Mouse (Mus musculus): Measurements from ENCODE around the gene Tff2. TPM values are rescaled to one million over a fixed set of nuclear protein-coding genes. Genes with fewer than 3 reads are reported as not detected.

Tff2 gene
- polyA plus RNA-seq (2015; fragmentation: Nextera tagmentation; extraction: Ambion mirVana) = not detected in 2 replicates

- WGBS = 58% methylated on average over 15 of the region's 15 CpGs
- H3K27ac ChIP-seq (replicated peaks) = no peak within 1 kb of the TSS
- H3K4me3 ChIP-seq (replicated peaks) = no peak within 1 kb of the TSS
- H3K36me3 ChIP-seq = no peaks in the 10 kb centered on the region
- no peak within 1 kb of the TSS for H3K4me2 ChIP-seq
- H3K9me3 ChIP-seq (replicated peaks) = no peaks in the 10 kb centered on the region
- H3K4me1 ChIP-seq = 0 out of 2 replicates have a peak, but pooled peaks cover 2% of the 10 kb centered on the region
- no peak within 1 kb of the TSS for H3K9ac ChIP-seq (replicated peaks)
- H3K27me3 ChIP-seq (replicated peaks) = no peaks in the 10 kb centered on the region
- ATAC-seq (ENCODE audit: low FRiP score) = no peak
Measured at GRCm38 (mm10) chr17:31144040-31145037, at the start of gene Tff2. Gene Tff2 (minus strand): TSS chr17:31144282.

DNA sequence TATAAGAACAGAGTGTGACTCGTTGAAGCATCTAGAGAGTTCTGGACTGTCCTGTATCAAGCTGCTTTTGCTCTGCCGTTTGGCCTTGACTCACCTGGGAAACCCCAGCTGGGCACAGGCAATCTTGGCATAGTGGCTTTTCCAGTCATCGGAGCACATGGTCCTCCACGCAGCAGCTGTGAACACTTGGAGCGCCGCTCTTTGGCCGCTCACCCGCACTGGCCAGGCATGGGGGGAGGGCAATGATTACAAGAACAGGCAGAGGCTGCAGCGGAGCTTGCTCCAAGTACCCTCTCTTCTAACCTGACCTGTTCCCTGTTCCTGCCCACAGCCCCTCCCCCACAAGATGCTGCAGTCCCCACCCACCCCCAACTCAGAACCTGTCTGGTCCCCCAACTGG lies 49.3 kb upstream of the Tff2 start:
- Histone ChIP-seq H3K4me3 (replicated peaks) (no peak overlapping the region), H3K4me1 (no peaks in the 10 kb centered on the region), H3K27ac (replicated peaks) (no peak overlapping the region), H3K36me3 (no peaks in the 10 kb centered on the region), H3K9ac (replicated peaks) (no peak overlapping the region), H3K4me2 (no peak overlapping the region), H3K27me3 (replicated peaks) (no peaks in the 10 kb centered on the region), H3K9me3 (replicated peaks) (no peaks in the 10 kb centered on the region)
- WGBS = 81% methylated on average over 9 of the region's 9 CpGs
- no peak for ATAC-seq (ENCODE audit: low FRiP score)

DNA sequence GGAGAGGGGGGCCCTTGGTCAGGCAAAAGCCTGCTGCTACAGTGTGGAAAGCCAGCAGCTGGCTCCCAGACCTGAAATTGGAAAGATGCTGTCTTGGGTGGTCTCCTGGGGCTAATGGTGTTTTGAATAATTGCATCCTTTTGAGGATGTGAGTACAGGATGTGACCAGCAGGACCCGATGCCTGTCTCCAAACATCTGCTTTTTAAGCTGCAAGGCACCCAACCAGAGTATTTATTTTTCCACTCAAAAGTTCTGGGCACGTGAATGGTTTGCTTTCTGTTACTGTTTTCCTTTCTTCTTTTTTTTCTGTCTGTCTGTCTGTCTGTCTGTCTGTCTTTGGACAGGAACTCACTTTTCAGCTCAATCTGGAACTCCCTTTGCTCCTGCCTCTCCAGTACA lies 48.6 kb upstream of the Tff2 start:
- no peaks in the 10 kb centered on the region for H3K27me3 ChIP-seq (replicated peaks)
- no peak overlapping the region for H3K27ac ChIP-seq (replicated peaks)
- 51% methylated on average over 2 of the region's 2 CpGs for WGBS
- H3K4me1 ChIP-seq = no peaks in the 10 kb centered on the region
- no peak overlapping the region for H3K4me2 ChIP-seq
- H3K4me3 ChIP-seq (replicated peaks) = no peak overlapping the region
- no peak for ATAC-seq (ENCODE audit: low FRiP score)
- no peaks in the 10 kb centered on the region for H3K9me3 ChIP-seq (replicated peaks)
- H3K36me3 ChIP-seq = no peaks in the 10 kb centered on the region
- H3K9ac ChIP-seq (replicated peaks) = no peak overlapping the region

DNA sequence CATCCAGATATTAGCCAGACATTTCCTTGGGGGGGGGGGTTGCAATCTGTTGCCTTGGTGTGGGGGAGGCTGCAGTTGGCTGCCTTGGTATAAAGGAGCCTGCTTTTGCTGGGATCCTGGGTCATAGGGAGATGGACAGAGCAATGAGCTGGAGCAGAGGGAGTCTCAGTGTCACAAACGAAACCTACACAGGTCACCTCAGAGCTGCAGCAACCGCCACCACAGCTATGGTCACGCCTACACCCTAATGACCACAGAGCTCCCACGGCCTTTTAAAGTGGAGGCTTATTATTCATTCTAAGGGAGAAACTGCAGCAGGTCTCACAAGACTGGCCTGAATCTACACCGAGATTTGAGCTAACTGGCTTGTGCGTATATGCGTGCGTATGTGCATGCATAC lies 47.7 kb upstream of the Tff2 start:
- Histone ChIP-seq H3K36me3 (no peaks in the 10 kb centered on the region), H3K9me3 (replicated peaks) (no peaks in the 10 kb centered on the region), H3K9ac (replicated peaks) (no peak overlapping the region), H3K4me1 (no peaks in the 10 kb centered on the region), H3K27me3 (replicated peaks) (no peaks in the 10 kb centered on the region), H3K4me3 (replicated peaks) (no peak overlapping the region), H3K4me2 (no peak overlapping the region), H3K27ac (replicated peaks) (no peak overlapping the region)
- no peak for ATAC-seq (ENCODE audit: low FRiP score)
- WGBS = 70% methylated on average over 8 of the region's 8 CpGs

GRCm38 (mm10) chr17:31187370-31187769 lies 43.3 kb upstream of the Tff2 start:
- no peak overlapping the region for H3K4me2 ChIP-seq
- WGBS = 30% methylated on average over 4 of the region's 4 CpGs
- no peaks in the 10 kb centered on the region for H3K27me3 ChIP-seq (replicated peaks)
- no peak for ATAC-seq (ENCODE audit: low FRiP score)
- H3K9ac ChIP-seq (replicated peaks) = no peak overlapping the region
- no peaks in the 10 kb centered on the region for H3K9me3 ChIP-seq (replicated peaks)
- H3K27ac ChIP-seq (replicated peaks) = no peak overlapping the region
- no peaks in the 10 kb centered on the region for H3K36me3 ChIP-seq
- no peaks in the 10 kb centered on the region for H3K4me1 ChIP-seq
- H3K4me3 ChIP-seq (replicated peaks) = no peak overlapping the region

GRCm38 (mm10) chr17:31184269-31184990 lies 40.3 kb upstream of the Tff2 start:
- Histone ChIP-seq H3K4me1 (no peaks in the 10 kb centered on the region), H3K27ac (replicated peaks) (no peak overlapping the region), H3K4me2 (no peak overlapping the region), H3K27me3 (replicated peaks) (no peaks in the 10 kb centered on the region), H3K4me3 (replicated peaks) (no peak overlapping the region), H3K9me3 (replicated peaks) (no peaks in the 10 kb centered on the region), H3K9ac (replicated peaks) (no peak overlapping the region), H3K36me3 (no peaks in the 10 kb centered on the region)
- no peak for ATAC-seq (ENCODE audit: low FRiP score)
- WGBS = 86% methylated on average over 12 of the region's 12 CpGs

- Histone ChIP-seq H3K27me3 (replicated peaks) (no peaks in the 10 kb centered on the region), H3K9ac (replicated peaks) (no peak overlapping the region), H3K9me3 (replicated peaks) (no peaks in the 10 kb centered on the region), H3K4me3 (replicated peaks) (no peak overlapping the region), H3K36me3 (no peaks in the 10 kb centered on the region), H3K4me1 (no peaks in the 10 kb centered on the region), H3K4me2 (no peak overlapping the region), H3K27ac (replicated peaks) (no peak overlapping the region)
- 66% methylated on average over 12 of the region's 12 CpGs for WGBS
- no peak for ATAC-seq (ENCODE audit: low FRiP score)
Measured at GRCm38 (mm10) chr17:31183180-31183974, 39.3 kb upstream of the Tff2 start.

DNA sequence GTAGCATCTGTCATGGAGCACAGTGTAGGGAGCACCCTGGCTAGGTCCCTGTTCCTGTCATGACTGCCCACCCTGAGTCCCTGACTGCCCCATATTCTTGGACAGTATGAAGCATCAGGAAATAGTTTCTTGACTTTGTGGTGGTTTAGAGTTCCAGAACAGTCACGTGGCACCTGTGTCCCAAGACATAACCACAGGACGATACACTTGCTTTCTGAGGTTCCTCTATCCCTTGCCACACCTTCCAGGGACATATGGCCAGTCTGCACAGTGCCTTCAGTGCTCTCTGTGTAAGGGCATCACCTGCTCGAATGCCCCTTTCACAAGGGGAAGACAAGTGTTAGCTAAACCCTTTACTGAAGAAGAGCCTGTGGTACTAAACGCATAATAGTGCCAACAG lies 37.4 kb upstream of the Tff2 start:
- Histone ChIP-seq H3K4me2 (no peak overlapping the region), H3K27me3 (replicated peaks) (no peaks in the 10 kb centered on the region), H3K4me1 (no peaks in the 10 kb centered on the region), H3K9ac (replicated peaks) (no peak overlapping the region), H3K4me3 (replicated peaks) (no peak overlapping the region), H3K9me3 (replicated peaks) (no peaks in the 10 kb centered on the region), H3K27ac (replicated peaks) (no peak overlapping the region), H3K36me3 (no peaks in the 10 kb centered on the region)
- WGBS = 87% methylated on average over 4 of the region's 4 CpGs
- ATAC-seq (ENCODE audit: low FRiP score) = no peak

- Histone ChIP-seq H3K27ac (replicated peaks) (no peak overlapping the region), H3K4me2 (no peak overlapping the region), H3K4me1 (no peaks in the 10 kb centered on the region), H3K9me3 (replicated peaks) (no peaks in the 10 kb centered on the region), H3K9ac (replicated peaks) (no peak overlapping the region), H3K27me3 (replicated peaks) (no peaks in the 10 kb centered on the region), H3K36me3 (no peaks in the 10 kb centered on the region), H3K4me3 (replicated peaks) (no peak overlapping the region)
- ATAC-seq (ENCODE audit: low FRiP score) = no peak
- WGBS = 89% methylated on average over 4 of the region's 4 CpGs
Measured at GRCm38 (mm10) chr17:31176321-31176720, 32.2 kb upstream of the Tff2 start.

GRCm38 (mm10) chr17:31169796-31170195 lies 25.7 kb upstream of the Tff2 start:
- Histone ChIP-seq H3K27me3 (replicated peaks) (no peaks in the 10 kb centered on the region), H3K27ac (replicated peaks) (no peak overlapping the region), H3K36me3 (no peaks in the 10 kb centered on the region), H3K9ac (replicated peaks) (no peak overlapping the region), H3K4me3 (replicated peaks) (no peak overlapping the region), H3K4me1 (no peaks in the 10 kb centered on the region), H3K4me2 (no peak overlapping the region), H3K9me3 (replicated peaks) (no peaks in the 10 kb centered on the region)
- WGBS = 94% methylated on average over 5 of the region's 5 CpGs
- ATAC-seq (ENCODE audit: low FRiP score) = no peak

GRCm38 (mm10) chr17:31165127-31165526 lies 21.0 kb upstream of the Tff2 start, which contains the start of gene Tff1:
Gene Tff1 (minus strand): TSS chr17:31165277.
- 91% methylated on average over 6 of the region's 6 CpGs for WGBS

More at GRCm38 (mm10) chr17:31165127-31165526, 21.0 kb upstream of the Tff2 start, which contains the start of gene Tff1:
- H3K4me1 ChIP-seq = no peaks in the 10 kb centered on the region
- H3K27ac ChIP-seq (replicated peaks) = no peak within 1 kb of the TSS
- no peak within 1 kb of the TSS for H3K4me2 ChIP-seq
- no peak within 1 kb of the TSS for H3K4me3 ChIP-seq (replicated peaks)
- H3K9me3 ChIP-seq (replicated peaks) = no peaks in the 10 kb centered on the region
- H3K9ac ChIP-seq (replicated peaks) = no peak within 1 kb of the TSS
- H3K36me3 ChIP-seq = no peaks in the 10 kb centered on the region
- ATAC-seq (ENCODE audit: low FRiP score) = no peak
- no peaks in the 10 kb centered on the region for H3K27me3 ChIP-seq (replicated peaks)
